Mouse (Mus musculus): ENCODE data around the gene Kcnab2.

Kcnab2 gene

DNA sequence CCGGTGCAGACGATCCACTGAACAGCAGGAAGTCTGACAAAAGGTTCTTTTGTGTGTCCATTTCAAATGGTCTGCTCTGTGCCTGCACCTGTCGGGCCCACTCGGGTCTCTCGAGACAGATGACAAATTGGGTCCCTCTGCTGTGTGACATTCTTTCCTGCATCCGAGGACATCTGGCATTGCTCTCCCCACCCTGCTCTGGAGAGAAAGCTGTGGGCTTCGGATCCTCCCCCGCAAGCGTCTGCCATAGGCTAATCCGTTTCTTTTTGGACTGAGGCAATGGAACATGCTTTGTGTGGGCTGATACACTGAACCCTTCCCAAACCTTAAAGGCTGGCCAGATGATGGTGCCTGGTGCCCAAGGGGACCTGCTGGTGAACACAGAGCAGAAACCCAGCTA lies 24.6 kb downstream of the Kcnab2 start:
- no peak for DNase-seq (ENCODE audit: low read depth, low spot score)

- peak; percentile 54 for DNase-seq (ENCODE audit: low read depth, low spot score)
Observed at GRCm38 (mm10) chr4:152451371-152451770, 26.3 kb downstream of the Kcnab2 start.

GRCm38 (mm10) chr4:152448666-152449018 lies 29.0 kb downstream of the Kcnab2 start:
- peak; percentile 42 for DNase-seq (ENCODE audit: low read depth, low spot score)

DNA sequence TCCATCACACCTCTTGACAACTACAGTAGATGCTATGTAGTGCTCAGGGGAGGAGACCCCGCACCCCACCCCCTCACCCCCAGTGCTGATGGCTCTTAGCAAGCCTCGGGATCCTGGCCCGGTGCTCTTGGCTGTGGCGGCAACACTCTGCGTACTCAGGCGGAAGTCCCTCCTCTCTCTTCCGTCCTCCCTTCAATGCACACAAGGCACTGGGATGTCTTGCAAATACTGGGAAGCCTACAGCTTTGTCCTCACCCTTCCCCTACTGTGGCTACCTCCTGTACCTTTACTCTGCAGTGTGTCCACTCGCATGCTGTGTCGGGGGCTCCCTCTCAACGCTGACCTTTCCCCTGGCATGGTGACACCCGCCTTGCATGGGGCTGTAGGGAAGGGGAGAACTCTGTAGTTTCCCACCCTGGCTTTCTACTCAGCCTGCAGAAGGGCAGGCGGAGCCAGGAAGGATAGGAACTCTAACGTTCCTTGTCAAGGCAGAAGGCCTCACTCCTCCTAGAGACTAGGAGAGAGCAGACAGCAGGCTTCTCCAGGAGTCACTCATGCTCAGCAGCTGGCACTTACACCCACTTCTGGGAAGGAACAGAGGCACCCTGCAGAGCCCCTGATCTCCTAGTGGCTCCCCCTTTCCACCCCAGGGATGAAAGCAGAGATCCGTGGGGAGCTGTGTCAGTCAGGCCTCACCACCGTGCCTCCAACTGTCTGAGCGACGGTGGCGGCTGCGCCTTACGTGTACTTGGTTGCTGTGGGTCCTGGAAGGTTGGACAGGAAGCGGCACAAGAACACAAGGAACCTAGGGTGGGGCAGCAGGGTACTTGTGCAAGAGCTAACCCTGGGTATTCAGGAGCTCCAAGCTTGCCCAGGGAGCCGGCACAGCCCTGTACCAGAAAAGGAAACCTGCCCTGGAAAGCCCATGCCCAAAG lies 29.7 kb downstream of the Kcnab2 start:
- peak; percentile 24 for DNase-seq (ENCODE audit: low read depth, low spot score)

DNA sequence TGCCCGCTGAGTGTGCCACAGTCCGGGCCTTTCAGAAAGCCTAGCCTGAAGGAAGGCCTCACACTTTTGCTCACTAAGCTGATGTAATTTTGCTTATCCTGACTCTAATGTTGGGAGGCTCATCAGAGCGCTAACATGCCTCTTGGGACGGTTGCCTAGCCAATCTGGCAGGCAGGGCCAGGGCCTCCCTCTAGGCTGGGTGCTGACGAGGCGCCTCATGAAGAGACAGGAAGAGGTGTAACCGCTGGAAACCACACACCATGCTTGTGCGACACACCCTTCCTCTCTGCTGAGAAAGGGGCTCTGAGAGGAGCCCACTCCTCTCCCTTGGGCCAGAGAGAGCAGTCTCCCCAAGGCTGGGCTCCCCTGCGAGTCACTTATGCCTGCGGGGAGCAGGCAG lies 31.5 kb downstream of the Kcnab2 start:
- no peak for DNase-seq (ENCODE audit: low read depth, low spot score)

- DNase-seq (ENCODE audit: low read depth, low spot score) = peak; percentile 42
Observed at GRCm38 (mm10) chr4:152441536-152441935, 36.1 kb downstream of the Kcnab2 start.

DNA sequence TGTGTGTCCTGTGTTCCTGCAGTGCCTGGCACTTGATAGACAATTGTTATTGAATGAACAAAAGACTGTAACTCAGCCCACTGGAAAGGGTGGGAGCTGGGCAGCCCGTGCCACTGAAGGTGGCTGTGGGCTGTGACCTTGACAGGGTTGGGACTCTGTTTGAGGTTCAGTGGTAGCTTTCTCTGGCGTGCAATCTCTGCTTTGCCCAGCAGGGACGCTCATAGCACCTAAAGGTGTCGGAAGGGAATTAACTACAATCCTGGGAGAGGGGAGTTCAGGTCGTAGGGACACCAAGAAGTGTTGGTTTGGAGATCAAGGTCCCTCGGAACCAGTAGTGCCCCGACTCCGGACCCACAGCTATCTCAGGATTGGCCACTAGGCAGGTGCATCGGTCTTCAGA lies 36.8 kb downstream of the Kcnab2 start:
- DNase-seq (ENCODE audit: low read depth, low spot score) = peak; percentile 72

- DNase-seq (ENCODE audit: low read depth, low spot score) = peak; percentile 73
Observed at GRCm38 (mm10) chr4:152435255-152435654, 42.4 kb downstream of the Kcnab2 start.

DNA sequence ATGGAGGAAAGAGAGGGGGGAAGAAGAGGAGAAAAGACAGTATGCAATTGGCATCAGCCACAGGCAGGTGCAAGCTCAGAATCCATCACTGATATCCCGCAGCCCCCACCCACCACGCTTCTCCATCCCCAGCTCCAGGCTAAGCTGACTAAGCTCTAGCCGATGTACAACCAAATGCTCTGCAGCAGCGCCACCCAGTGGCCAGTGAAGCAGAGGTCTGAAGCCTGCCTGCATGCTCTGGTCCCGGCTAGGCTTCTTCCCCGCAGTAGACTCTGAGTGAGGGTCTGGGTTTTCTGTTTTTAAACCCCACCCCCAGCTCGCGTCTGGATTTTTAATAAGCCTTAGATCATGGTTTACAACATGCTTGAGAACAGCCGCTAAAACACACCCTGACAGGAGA lies 42.8 kb downstream of the Kcnab2 start:
- DNase-seq (ENCODE audit: low read depth, low spot score) = peak; percentile 93

DNA sequence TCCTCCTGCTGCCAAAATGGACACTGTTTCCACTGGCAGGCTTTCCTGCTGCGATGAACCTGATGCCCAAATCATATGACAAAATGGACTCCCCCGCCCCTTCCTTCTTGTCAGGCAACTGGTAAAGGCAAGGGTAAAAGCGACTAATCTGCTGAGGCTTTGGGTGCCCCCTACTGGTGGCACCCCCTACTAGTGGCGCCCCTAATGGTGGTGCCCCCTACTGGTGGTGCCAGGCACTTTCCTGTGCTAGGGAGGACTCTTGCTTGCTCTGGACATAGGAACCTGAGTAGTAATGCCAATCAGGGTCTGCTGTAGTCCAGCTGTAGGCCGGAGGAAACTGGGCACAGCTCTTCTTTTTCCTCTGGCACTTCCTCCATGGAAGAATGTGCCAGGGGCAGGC lies 45.4 kb downstream of the Kcnab2 start:
- peak; percentile 70 for DNase-seq (ENCODE audit: low read depth, low spot score)

DNA sequence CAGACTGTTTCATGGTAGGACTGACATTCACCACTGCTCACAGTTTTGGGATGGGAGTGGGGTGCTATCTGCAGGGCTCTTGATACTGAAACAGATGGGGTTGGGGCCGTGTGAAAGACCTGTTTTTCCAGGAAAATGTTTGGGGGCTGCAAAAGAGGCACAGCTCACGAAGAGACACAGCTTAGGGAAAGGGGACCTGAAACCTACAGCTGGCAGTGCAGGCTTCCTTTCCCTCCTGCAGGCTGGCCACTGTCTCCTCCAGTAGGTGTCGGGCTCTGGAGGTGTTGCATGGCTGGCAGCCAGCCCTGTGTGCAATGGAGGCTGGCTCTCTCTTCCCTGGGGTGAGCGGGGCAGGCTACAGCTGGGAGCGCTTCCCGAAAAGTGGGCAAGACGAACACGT lies 49.4 kb downstream of the Kcnab2 start:
- DNase-seq (ENCODE audit: low read depth, low spot score) = no peak

- DNase-seq (ENCODE audit: low read depth, low spot score) = peak; percentile 89
Observed at GRCm38 (mm10) chr4:152424922-152425321, 52.7 kb downstream of the Kcnab2 start.

DNA sequence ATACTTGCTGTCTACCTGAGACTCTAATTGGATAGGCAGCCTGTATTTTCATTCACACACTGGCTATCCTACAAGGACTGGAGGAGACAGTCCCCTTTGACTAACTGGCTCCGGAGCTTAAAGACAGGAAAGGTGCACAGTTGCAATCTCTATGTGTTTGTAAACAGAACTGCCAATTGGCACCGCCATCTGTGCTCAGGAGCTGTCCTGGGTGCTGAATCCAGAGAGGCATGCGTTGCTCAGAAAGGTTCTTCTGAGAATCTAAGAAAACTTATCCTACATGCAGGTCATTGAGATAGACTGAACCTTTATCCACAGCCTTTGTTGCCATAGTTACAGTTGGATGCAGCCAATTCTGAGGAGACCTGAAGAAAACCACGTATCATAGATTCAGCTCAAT lies 53.3 kb downstream of the Kcnab2 start:
- peak; percentile 73 for DNase-seq (ENCODE audit: low read depth, low spot score)

GRCm38 (mm10) chr4:152423576-152423975 lies 54.1 kb downstream of the Kcnab2 start:
- no peak for DNase-seq (ENCODE audit: low read depth, low spot score)

DNA sequence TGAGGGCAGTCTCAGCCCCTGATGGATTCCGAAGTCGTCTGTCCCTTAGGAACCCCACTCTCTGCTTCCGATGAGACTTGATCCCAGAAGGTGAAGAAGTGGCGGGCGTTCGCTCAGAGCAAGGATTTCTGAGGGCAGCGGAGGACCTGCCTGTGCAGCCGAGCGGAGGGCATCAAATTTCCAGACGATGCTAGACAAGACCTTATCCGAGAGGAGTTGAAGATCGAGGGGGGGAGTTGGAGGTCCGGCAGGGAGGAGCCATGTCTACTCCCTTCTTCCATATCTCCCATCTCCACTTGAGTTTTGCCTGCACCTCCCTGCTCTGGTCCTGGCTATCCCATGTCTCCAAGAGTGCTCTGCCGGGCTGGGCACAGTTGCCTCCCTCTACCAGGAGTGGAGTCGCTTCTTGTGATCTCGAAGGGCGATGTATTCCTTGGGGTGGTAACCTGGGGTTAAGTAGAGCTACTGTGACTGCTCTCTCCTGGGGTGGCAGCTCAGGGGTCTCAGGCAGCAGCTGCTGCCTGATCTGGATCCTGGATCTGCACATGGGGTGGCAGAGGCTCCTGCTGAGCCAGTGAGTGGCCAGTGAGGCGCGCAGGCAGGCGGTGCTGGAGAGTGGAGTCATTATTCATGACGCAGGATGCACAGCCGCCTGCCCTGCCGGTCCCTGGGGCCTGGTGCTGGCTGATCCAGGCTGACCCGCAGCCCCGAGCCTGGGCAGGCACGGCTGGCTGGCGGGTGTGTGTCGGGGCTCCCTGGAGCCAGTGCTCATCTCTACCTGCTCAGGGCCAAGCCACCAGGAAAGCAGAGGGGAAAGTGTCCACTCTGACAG lies 59.2 kb downstream of the Kcnab2 start:
- DNase-seq (ENCODE audit: low read depth, low spot score) = peak; percentile 27

- no peak for DNase-seq (ENCODE audit: low read depth, low spot score)
Observed at GRCm38 (mm10) chr4:152412524-152413080, 65.1 kb downstream of the Kcnab2 start.

DNA sequence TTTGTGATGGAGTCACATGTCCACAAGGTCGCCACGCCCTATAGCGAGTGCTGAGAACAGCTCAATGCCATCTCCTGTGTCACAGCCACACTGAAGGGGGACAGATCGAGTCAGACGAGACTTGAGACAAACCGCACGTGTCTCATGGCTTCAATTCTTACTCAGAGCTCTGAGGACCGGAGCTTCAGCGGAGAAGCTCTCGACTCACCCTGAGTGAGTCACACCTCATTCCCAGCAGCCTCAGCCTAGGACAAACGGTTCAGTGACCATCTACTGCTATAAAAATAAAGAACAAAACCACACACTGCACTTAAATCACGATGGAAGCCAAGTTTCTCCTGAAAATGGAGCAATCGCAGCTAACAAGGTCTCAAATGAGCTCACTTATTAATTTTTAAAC lies 66.7 kb downstream of the Kcnab2 start:
- DNase-seq (ENCODE audit: low read depth, low spot score) = no peak

DNA sequence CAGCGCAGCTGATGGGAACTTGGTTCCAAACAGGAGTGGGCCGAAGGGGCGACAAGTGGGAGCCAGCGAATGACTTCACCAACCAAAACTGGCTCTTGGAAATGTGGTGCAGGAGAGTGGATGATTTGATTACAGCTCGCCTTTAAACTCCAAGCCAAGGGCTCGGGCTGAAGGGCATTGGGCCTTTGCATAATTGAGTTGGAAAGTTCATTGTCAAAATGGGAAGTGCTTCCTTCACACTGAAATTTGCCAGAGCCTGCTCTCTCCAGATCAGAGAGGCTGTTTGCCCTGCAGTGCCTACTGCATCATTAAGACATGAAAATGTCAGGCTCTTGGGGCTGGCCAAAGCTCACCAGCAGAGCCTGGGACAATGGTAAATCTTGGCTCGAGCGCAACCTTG lies 71.1 kb downstream of the Kcnab2 start:
- DNase-seq (ENCODE audit: low read depth, low spot score) = no peak

GRCm38 (mm10) chr4:152405671-152406201 lies 71.9 kb downstream of the Kcnab2 start:
- DNase-seq (ENCODE audit: low read depth, low spot score) = no peak

GRCm38 (mm10) chr4:152405143-152405542 lies 72.5 kb downstream of the Kcnab2 start:
- DNase-seq (ENCODE audit: low read depth, low spot score) = no peak

DNA sequence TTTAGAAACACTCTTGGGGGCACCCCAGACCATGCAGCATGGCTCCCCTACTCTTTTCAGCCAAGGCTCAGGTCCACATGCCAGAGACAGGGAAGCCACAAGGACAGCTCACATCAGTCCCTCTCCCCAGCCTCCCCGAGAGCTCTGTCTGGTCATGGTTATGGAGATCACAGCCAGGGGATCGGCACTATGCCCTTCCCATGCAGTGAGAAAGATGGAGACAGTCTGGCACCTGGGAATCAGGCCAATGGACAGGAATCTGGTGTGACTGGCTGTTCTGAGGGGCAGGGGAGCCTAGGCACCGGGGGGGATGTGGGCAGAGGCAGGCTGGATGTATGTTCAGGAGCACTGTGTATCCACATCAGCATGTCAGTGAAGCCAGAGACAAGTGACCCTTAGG lies 78.7 kb downstream of the Kcnab2 start:
- DNase-seq (ENCODE audit: low read depth, low spot score) = no peak

DNA sequence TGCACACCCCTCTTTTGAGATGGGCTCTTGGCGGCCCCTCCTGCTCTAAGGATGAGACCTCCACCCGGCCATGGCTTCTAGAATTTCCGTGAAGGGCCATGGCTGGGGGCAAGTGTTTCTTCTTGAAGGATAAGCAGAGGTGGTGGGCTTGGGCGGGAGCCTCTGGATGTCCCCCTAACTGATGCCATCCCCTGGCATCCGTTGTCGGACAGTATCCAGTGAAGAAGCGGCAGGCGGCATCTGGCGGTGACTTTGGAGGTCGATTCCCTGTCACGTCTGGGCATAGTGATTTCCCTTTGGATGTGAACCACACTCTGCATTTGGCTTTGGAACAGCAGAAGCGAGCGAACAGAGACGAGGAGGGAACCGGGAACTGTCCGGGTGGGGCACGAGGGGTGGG lies 85.0 kb downstream of the Kcnab2 start:
- DNase-seq (ENCODE audit: low read depth, low spot score) = no peak
